Mouse (Mus musculus) CH12.LX (cell line): ENCODE results near the gene Pitx2.

Experiments
- BHLHE40 ChIP-seq: IDR thresholded peaks from 2 replicates; pipeline ENCODE4 v1.6.1; 2011; ENCODE audit warnings: mild to moderate bottlenecking, low read depth, low read length, improper control_type of control experiment
- CTCF ChIP-seq, 2 experiments: IDR thresholded peaks in 1 of 2; conservative IDR thresholded peaks in 1 of 2; 2 replicates each; pipeline ENCODE4 v1.5.1; 2011 to 2012; ENCODE audit warnings: low read depth in 2 of 2, low read length in 2 of 2, improper control_type of control experiment in 1 of 2, inconsistent platforms in 1 of 2, mild to moderate bottlenecking in 1 of 2, moderate library complexity in 1 of 2
- ELF1 ChIP-seq: IDR thresholded peaks from 2 replicates; pipeline ENCODE4 v1.6.1; 2014; ENCODE audit warnings: low read depth, mild to moderate bottlenecking, inconsistent platforms, low read length, improper control_type of control experiment
- JUND ChIP-seq: conservative IDR thresholded peaks from 2 replicates; pipeline ENCODE4 v1.6.1; 2011; ENCODE audit warnings: low read depth, low read length, improper control_type of control experiment
- MAFK ChIP-seq: IDR thresholded peaks from 2 replicates; pipeline ENCODE4 v1.6.1; 2011; ENCODE audit warnings: low read length, improper control_type of control experiment; ENCODE audit not compliant: insufficient replicate concordance
- MEF2A ChIP-seq: IDR thresholded peaks from 2 replicates; pipeline ENCODE4 v1.6.1; 2014; ENCODE audit warnings: low read depth, mild to moderate bottlenecking, inconsistent platforms, low read length, improper control_type of control experiment, borderline replicate concordance
- MYC ChIP-seq: IDR thresholded peaks from 2 replicates; pipeline ENCODE4 v1.6.1; 2011; ENCODE audit warnings: low read depth, mild to moderate bottlenecking, improper control_type of control experiment, low read length
- POLR2A ChIP-seq: IDR thresholded peaks from 2 replicates; pipeline ENCODE4 v1.6.1; 2011; ENCODE audit warnings: low read depth, mild to moderate bottlenecking, improper control_type of control experiment, low read length
- RAD21 ChIP-seq: IDR thresholded peaks from 2 replicates; pipeline ENCODE4 v1.6.1; 2011; ENCODE audit warnings: low read depth, mild to moderate bottlenecking, low read length, improper control_type of control experiment, moderate library complexity
- TBP ChIP-seq: conservative IDR thresholded peaks from 2 replicates; pipeline ENCODE4 v1.6.1; 2011; ENCODE audit warnings: low read depth, low read length, improper control_type of control experiment

DNA sequence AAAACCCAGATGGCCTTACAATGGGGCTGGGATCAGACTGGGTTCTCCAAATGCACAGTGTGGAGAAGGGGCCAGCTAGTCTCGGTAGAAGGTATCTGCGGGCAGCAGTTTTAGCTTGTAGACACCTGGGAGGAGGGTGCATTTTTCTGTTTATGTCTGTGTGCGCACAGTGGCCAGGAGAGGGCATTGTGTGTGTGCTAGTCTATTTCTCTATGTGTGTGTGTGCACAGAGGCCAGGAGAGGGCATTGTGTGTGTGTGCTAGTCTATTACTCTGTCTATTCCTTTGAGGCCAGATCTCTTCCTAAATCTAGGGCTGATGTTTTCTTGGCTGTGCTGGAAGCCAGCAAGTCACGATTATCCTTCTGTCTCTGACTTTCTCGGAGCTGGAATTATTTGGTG lies 58.8 kb downstream of the Pitx2 start:
- no peak; the same call in 1 of the 2 replicates for TF ChIP-seq RAD21
- TF ChIP-seq MYC = no peak
- TF ChIP-seq BHLHE40 = no peak
- peak in 1 of 2 experiments; percentile 49; a peak in 2 of 4 replicates for TF ChIP-seq CTCF (conservative IDR thresholded peaks at IDR 0.05 in 1 of 2, IDR thresholded peaks at IDR 0.05 in 1 of 2; ENCODE audit: low read depth in 2 of 2, low read length in 2 of 2)
- no peak for TF ChIP-seq TBP
- TF ChIP-seq ELF1 = no peak
- TF ChIP-seq JUND = no peak
- no peak for TF ChIP-seq POLR2A
- no peak for TF ChIP-seq MEF2A
- TF ChIP-seq MAFK = no peak
